Mouse (Mus musculus): ENCODE data around the gene Epb41. TPM values are rescaled to one million over a fixed set of nuclear protein-coding genes. Genes with fewer than 3 reads are reported as not detected.

The Epb41 gene
- total RNA-seq (2023) = 10 to 100 TPM; 80.9 to 81.5 TPM

GRCm38 (mm10) chr4:132074933-132075769 is at the start of gene Epb41:
Gene Epb41 (minus strand): TSS chr4:132075321.

GRCm38 (mm10) chr4:132074077-132074932 is 816 bp downstream of the Epb41 start, which contains the start of gene Gm10300:
Gene Gm10300 (plus strand): TSS chr4:132074697.

GRCm38 (mm10) chr4:131921461-131922346 is 153.4 kb downstream of the Epb41 start, which contains the start of gene Tmem200b:
Gene Tmem200b (plus strand): TSS chr4:131921771.

Other genes starting within 250 kb of the Epb41 start
- gene Ptpru, start 237.0 kb downstream of the Epb41 start, total RNA-seq (2023) = 1 to 10 TPM; 3.8 to 5.5 TPM
- gene Mecr, start 231.9 kb downstream of the Epb41 start, total RNA-seq (2023) = 1 to 10 TPM; 7.1 to 9.1 TPM
- 10 to 100 TPM; 72.4 to 77.6 TPM for gene Srsf4, start 201.7 kb downstream of the Epb41 start, total RNA-seq (2023)
- gene Tmem200b, start 153.6 kb downstream of the Epb41 start, total RNA-seq (2023) = not detected
- gene Gm10300, start 624 bp downstream of the Epb41 start, total RNA-seq (2023) = under 1 TPM; 0.15 to 0.16 TPM
- gene Oprd1, start 69.2 kb upstream of the Epb41 start, total RNA-seq (2023) = not detected
- 10 to 100 TPM; 36.5 to 41.0 TPM for gene Ythdf2, start 137.0 kb upstream of the Epb41 start, total RNA-seq (2023)
- 10 to 100 TPM; 32.2 to 39.5 TPM for gene Gmeb1, start 186.3 kb upstream of the Epb41 start, total RNA-seq (2023)
- gene Taf12, start 199.1 kb upstream of the Epb41 start, total RNA-seq (2023) = 10 to 100 TPM; 30.4 to 35.6 TPM
- gene Rab42, start 228.1 kb upstream of the Epb41 start, total RNA-seq (2023) = under 1 TPM in 1 of 2 experiments, not detected in 1; 0.53 TPM